Mouse (Mus musculus) intestine, embryonic 15.5 days (tissue): Measurements from ENCODE around the gene Gcn1l1. TPM values are rescaled to one million over a fixed set of nuclear protein-coding genes. Genes with fewer than 3 reads are reported as not detected.

Experiments used
- ATAC-seq: fragments of 200-750 bp; cut with Nextera tagmentation; 2 replicates; pipeline ENCODE4 v1.8.0; 2017; ENCODE audit warnings: moderate TSS enrichment, moderate library complexity
- H3K27ac ChIP-seq: fragments of 300-500 bp; sonication (generic); 2 replicates; pipeline ENCODE4 v1.5.1; 2015; ENCODE audit warnings: mild to moderate bottlenecking, inconsistent platforms
- H3K27me3 ChIP-seq: fragments of 300-500 bp; sonication (generic); replicated peaks from 2 replicates; pipeline ENCODE4 v1.6.1; 2015; ENCODE audit warnings: inconsistent platforms
- H3K36me3 ChIP-seq: fragments of 300-500 bp; sonication (generic); 2 replicates; pipeline ENCODE4 v1.6.1; 2015; ENCODE audit warnings: inconsistent platforms
- H3K4me1 ChIP-seq: fragments of 300-500 bp; sonication (generic); replicated peaks from 2 replicates; pipeline ENCODE4 v1.6.1; 2015; ENCODE audit warnings: inconsistent platforms
- H3K4me2 ChIP-seq: fragments of 300-500 bp; sonication (generic); replicated peaks from 2 replicates; pipeline ENCODE4 v1.6.1; 2015; ENCODE audit warnings: mild to moderate bottlenecking, inconsistent platforms
- H3K4me3 ChIP-seq: fragments of 300-500 bp; sonication (generic); replicated peaks from 2 replicates; pipeline ENCODE4 v1.5.1; 2015; ENCODE audit warnings: inconsistent platforms
- H3K9ac ChIP-seq: fragments of 300-500 bp; sonication (generic); 2 replicates; pipeline ENCODE4 v1.6.1; 2015; ENCODE audit warnings: inconsistent platforms
- H3K9me3 ChIP-seq: fragments of 300-500 bp; sonication (generic); 2 replicates; pipeline ENCODE4 v1.6.1; 2016; ENCODE audit warnings: inconsistent platforms
- WGBS: fragments of 180-500 bp; shearing (Covaris S2); methylation state at CpG from one replicate; pipeline ENCODE4 v1.1.7; 2015; 5-methylcytosine and 5-hydroxymethylcytosine counted together
- polyA plus RNA-seq: library from polyadenylated mRNA; unstranded; fragments of >200 nt; fragmentation: Nextera tagmentation; extraction: Ambion mirVana; gene quantifications from 2 replicates; pipeline ENCODE4 v1.2.1, GENCODE M21; 2015

The Gcn1l1 gene
- polyA plus RNA-seq, 1 experiment from 2014 or later: 31.8 TPM

DNA sequence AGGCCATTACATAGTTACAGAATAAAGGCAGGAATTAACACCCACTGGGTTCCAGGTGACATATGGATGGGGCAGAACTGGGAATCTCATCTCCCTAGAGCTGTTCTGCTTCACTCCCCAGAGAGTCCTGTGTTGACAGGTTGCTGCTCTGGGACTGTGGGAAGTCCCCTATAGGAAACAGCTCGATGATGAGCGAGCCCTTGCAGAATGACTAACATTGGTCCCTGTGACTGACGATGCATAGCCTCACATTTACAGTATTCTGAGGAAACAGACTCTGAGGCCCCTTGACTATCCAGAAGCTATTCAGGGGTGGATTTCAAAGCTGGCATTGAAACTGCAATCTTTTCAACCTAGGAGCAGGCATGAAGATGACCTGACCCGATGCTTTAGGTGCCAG lies 64.6 kb downstream of the Gcn1l1 start:
- WGBS: 81% methylated on average over 4 of the region's 4 CpGs
- no peak for ATAC-seq
- no peaks in the 10 kb centered on the region for H3K27me3 ChIP-seq
- H3K4me1 ChIP-seq: peaks cover 19% of the 10 kb centered on the region; the same call in 1 of the 2 replicates
- no peaks in the 10 kb centered on the region for H3K9me3 ChIP-seq
- H3K4me2 ChIP-seq: no peak overlapping the region
- H3K9ac ChIP-seq: no peak overlapping the region
- no peaks in the 10 kb centered on the region for H3K36me3 ChIP-seq
- no peak overlapping the region for H3K4me3 ChIP-seq
- no peak overlapping the region for H3K27ac ChIP-seq

DNA sequence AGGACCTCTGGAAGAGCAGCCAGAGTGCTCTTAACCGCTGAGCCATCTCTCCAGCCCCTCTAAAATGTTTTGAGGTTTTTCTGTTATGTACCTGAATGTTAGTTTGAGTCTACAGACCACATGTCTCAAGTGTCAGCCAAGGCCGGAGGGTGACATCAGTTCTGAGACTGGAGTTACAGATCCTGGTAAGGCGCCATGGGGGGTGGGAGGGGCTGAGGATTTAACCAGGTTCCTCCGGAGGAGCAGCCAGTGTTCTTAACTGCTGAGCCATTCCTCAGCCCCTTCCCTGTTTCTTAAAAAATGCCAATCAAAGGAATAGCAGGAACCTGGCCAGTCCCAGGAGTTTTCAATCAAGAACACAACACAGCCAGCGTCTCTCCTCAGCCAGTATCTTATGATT lies 65.2 kb downstream of the Gcn1l1 start:
- Histone ChIP-seq H3K27me3 (no peaks in the 10 kb centered on the region), H3K4me3 (no peak overlapping the region), H3K4me2 (0 out of 2 replicates have a peak overlapping the region, but pooled peaks have one; percentile 79), H3K9ac (no peak overlapping the region), H3K27ac (no peak overlapping the region), H3K4me1 (peaks cover 21% of the 10 kb centered on the region; the same call in 1 of the 2 replicates), H3K9me3 (no peaks in the 10 kb centered on the region), H3K36me3 (no peaks in the 10 kb centered on the region)
- 56% methylated on average over 5 of the region's 5 CpGs for WGBS
- no peak for ATAC-seq

DNA sequence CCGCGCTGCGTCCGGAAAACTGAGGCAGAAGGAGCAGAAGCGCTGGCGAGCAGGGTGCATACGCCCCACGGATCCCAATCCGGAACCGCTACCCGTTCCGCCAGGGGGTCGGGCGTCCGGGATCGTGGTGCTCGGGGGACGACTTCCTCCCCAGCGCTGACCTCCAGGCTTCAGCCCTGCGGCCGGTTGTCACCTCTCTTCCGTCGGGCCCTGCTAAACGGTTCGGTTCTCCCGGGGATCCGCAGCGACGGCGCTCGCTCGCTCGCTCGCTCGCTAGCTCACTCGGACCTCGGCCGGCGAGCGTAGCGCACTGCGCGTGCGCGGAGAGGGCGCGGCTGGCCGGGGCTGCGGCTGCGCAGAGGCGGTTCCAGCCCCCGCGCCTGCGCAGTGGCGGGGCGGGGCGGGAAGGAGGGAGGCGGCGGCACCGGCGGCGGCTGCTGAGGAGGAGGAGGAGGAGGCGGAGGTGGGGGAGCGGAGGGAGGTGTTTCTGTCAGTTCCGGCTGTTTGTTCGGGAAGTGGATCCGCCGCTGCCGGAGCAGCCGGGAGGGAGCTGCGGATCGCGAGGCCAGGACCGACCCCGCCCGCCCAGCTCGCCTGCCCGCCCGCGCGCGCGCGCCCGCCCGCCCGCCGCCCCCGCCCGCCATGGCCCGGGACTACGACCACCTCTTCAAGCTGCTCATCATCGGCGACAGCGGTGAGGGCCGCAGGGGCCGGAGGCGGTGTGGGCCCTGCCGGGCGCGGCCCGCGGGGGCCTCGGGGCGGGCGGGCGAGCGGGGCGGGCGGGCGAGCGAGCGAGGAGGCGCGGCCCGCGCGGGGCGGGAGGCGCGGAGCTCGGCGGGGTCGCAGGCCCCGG lies 66.7 kb downstream of the Gcn1l1 start, which contains the start of gene Rab35:
Gene Rab35 (plus strand): TSS at position 404 of the 853 bp plus-strand sequence.
- H3K9me3 ChIP-seq: no peaks in the 10 kb centered on the region
- H3K4me1 ChIP-seq: peaks cover 24% of the 10 kb centered on the region; the same call in 1 of the 2 replicates
- H3K36me3 ChIP-seq: no peaks in the 10 kb centered on the region
- H3K4me3 ChIP-seq: peak within 1 kb of the TSS; percentile 86
- under 1% methylated on average over 68 of the region's 125 CpGs for WGBS
- ATAC-seq: peak; percentile 92
- no peaks in the 10 kb centered on the region for H3K27me3 ChIP-seq
- peak within 1 kb of the TSS; percentile 87 for H3K9ac ChIP-seq
- H3K27ac ChIP-seq: peak within 1 kb of the TSS; percentile 86
- H3K4me2 ChIP-seq: peak within 1 kb of the TSS; percentile 79

GRCm38 (mm10) chr5:115632358-115632714 lies 67.3 kb downstream of the Gcn1l1 start:
- no peaks in the 10 kb centered on the region for H3K27me3 ChIP-seq
- 2% methylated on average over 30 of the region's 30 CpGs for WGBS

DNA sequence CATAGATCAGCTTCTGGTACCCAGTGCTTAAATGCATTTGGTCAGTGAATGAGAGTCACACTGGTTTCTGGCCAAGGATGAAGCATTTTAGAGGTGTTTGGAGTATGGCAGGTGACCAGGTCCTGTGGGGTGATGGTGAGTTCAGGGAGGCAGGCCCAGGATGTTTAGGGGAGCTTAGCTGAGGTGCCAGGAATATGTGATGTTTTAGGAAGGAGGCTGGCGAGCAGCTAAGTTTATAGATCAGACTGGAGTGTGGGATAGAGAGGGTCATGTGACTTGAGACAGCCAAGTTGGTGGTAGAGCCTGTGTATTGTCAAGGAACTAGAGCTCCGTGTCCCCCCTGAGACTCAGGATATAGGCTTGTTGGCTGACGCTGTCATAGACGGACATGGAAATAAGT lies 68.0 kb downstream of the Gcn1l1 start:
- H3K27ac ChIP-seq: no peak overlapping the region
- H3K9me3 ChIP-seq: no peaks in the 10 kb centered on the region
- peaks cover 24% of the 10 kb centered on the region; the same call in 1 of the 2 replicates for H3K4me1 ChIP-seq
- no peaks in the 10 kb centered on the region for H3K27me3 ChIP-seq
- no peak overlapping the region for H3K9ac ChIP-seq
- H3K4me3 ChIP-seq: peak overlapping the region; percentile 86
- WGBS: 42% methylated on average over 4 of the region's 4 CpGs
- H3K4me2 ChIP-seq: peak overlapping the region; percentile 79
- no peaks in the 10 kb centered on the region; the same call in 1 of the 2 replicates for H3K36me3 ChIP-seq
- ATAC-seq: no peak

More at GRCm38 (mm10) chr5:115632358-115632714, 67.3 kb downstream of the Gcn1l1 start:
- peak overlapping the region; percentile 86 for H3K4me3 ChIP-seq
- peak overlapping the region; percentile 79 for H3K4me2 ChIP-seq
- ATAC-seq: 0 out of 2 replicates have a peak, but pooled peaks have one; percentile 6
- no peaks in the 10 kb centered on the region for H3K9me3 ChIP-seq
- H3K27ac ChIP-seq: peak overlapping the region; percentile 86
- peak overlapping the region; percentile 87 for H3K9ac ChIP-seq
- H3K36me3 ChIP-seq: no peaks in the 10 kb centered on the region
- peaks cover 24% of the 10 kb centered on the region; the same call in 1 of the 2 replicates for H3K4me1 ChIP-seq

GRCm38 (mm10) chr5:115634046-115634445 lies 69.0 kb downstream of the Gcn1l1 start:
- no peak overlapping the region for H3K4me3 ChIP-seq
- no peaks in the 10 kb centered on the region for H3K9me3 ChIP-seq
- WGBS: 86% methylated on average over 8 of the region's 8 CpGs
- peaks cover 24% of the 10 kb centered on the region; the same call in 1 of the 2 replicates for H3K4me1 ChIP-seq
- H3K27ac ChIP-seq: no peak overlapping the region
- H3K4me2 ChIP-seq: no peak overlapping the region
- H3K9ac ChIP-seq: no peak overlapping the region
- H3K36me3 ChIP-seq: peaks cover 4% of the 10 kb centered on the region; the same call in 1 of the 2 replicates
- no peaks in the 10 kb centered on the region for H3K27me3 ChIP-seq
- ATAC-seq: no peak

DNA sequence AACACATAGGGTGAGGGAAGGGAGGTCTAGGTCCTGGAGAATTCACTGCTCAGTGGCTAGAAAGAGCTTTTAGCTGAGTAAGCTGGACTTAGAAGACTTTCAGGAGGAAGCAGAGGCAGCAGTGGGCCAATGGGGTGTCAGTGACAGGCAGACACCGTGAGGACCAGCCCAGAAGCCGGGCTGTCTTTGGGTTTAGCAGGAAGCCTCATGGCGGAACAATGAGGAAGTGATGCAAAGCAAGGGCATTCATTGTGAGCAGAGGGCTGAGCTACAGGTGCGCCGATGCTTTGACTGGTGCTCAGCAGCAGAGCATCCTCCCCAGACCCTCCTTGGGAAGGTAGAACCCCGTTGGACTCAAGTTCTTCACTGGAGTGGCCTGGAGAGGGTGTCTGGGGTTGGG lies 70.5 kb downstream of the Gcn1l1 start:
- no peak for ATAC-seq
- H3K36me3 ChIP-seq: peaks cover 16% of the 10 kb centered on the region
- H3K4me1 ChIP-seq: peaks cover 22% of the 10 kb centered on the region; the same call in 1 of the 2 replicates
- H3K27me3 ChIP-seq: no peaks in the 10 kb centered on the region
- whole genome bisulfite sequencing: 75% methylated on average over 6 of the region's 6 CpGs
- H3K27ac ChIP-seq: no peak overlapping the region
- H3K4me2 ChIP-seq: no peak overlapping the region
- no peaks in the 10 kb centered on the region for H3K9me3 ChIP-seq
- no peak overlapping the region for H3K4me3 ChIP-seq
- H3K9ac ChIP-seq: no peak overlapping the region

DNA sequence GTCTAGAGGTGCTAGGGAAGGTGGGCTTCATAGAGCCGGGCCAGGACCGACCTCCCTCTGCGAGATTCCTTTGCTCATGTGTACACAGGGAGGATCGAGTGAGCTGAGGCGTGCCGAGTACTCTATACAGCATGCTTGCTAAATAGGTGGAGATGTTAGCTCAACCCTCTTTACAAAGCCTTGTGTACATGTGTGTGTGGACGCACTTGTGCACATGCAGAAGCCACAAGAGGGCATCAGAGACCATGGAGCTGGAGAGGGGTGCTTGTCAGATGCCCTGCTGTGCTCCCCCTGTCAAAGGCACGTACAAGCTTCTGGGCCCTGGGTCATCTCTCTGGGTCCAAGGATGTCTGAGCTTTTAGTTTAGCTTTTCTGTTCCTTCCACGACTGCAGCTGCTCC lies 79.1 kb downstream of the Gcn1l1 start:
- Histone ChIP-seq H3K4me1 (no peaks in the 10 kb centered on the region), H3K27ac (no peak overlapping the region), H3K9ac (no peak overlapping the region), H3K4me2 (no peak overlapping the region), H3K36me3 (peaks cover 55% of the 10 kb centered on the region), H3K27me3 (no peaks in the 10 kb centered on the region), H3K9me3 (no peaks in the 10 kb centered on the region), H3K4me3 (no peak overlapping the region)
- WGBS: 74% methylated on average over 9 of the region's 9 CpGs
- peak; percentile 34; the same call in 1 of the 2 replicates for ATAC-seq

DNA sequence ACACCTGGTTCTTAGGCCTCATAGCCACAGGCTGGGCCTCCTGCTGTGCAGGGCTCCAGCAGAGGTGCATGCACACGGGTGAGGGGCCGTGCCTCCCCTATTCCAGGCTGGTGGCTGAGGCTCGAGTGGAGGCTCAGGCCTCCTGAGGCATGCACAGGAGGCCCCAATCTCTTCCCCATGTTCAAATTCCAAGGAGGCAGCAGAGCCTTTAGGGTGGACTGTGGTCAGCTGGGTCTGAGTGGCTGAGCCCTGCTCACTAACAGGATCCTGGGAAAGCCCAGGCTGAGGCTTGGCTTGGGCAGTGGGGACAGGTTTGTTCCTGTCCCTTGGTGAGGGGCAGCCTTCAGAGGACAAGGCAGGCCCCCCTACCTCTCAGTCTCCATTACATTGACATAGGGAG lies 83.8 kb downstream of the Gcn1l1 start:
- Histone ChIP-seq H3K4me1 (peaks cover 9% of the 10 kb centered on the region; the same call in 1 of the 2 replicates), H3K4me2 (no peak overlapping the region), H3K27me3 (no peaks in the 10 kb centered on the region), H3K27ac (no peak overlapping the region), H3K4me3 (no peak overlapping the region), H3K9me3 (no peaks in the 10 kb centered on the region), H3K9ac (no peak overlapping the region), H3K36me3 (peaks cover 26% of the 10 kb centered on the region)
- 74% methylated on average over 3 of the region's 3 CpGs for WGBS
- ATAC-seq: no peak

- WGBS: 82% methylated on average over 8 of the region's 8 CpGs
- no peak overlapping the region for H3K4me3 ChIP-seq
- no peak overlapping the region for H3K9ac ChIP-seq
- no peak for ATAC-seq
- peaks cover 9% of the 10 kb centered on the region; the same call in 1 of the 2 replicates for H3K4me1 ChIP-seq
- H3K4me2 ChIP-seq: no peak overlapping the region
- no peaks in the 10 kb centered on the region for H3K9me3 ChIP-seq
- peaks cover 19% of the 10 kb centered on the region for H3K36me3 ChIP-seq
- no peak overlapping the region for H3K27ac ChIP-seq
- no peaks in the 10 kb centered on the region for H3K27me3 ChIP-seq
Measured at GRCm38 (mm10) chr5:115649699-115650098, 84.6 kb downstream of the Gcn1l1 start.

DNA sequence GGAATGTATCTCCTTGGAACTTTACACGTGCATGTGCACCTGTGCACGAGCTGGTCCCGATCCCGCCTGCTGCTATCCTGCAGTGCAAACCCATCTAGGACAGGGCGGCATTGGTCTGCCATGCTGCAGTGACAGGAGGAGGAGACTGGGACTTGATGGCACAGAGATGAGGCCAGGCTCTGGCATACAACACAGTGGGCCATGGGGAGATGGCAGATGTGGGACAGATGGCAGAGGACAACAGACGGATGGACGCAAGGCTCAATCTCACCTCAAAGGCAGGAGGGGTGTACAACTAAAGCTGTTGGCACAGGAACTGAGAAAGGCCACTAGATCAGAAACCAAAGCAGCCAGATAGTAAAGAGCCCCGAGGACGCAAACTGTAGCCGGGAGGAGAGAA lies 85.8 kb downstream of the Gcn1l1 start:
- WGBS: 91% methylated on average over 10 of the region's 10 CpGs
- Histone ChIP-seq H3K4me2 (no peak overlapping the region), H3K9ac (no peak overlapping the region), H3K4me3 (no peak overlapping the region), H3K27ac (no peak overlapping the region), H3K4me1 (peaks cover 9% of the 10 kb centered on the region; the same call in 1 of the 2 replicates), H3K36me3 (peaks cover 12% of the 10 kb centered on the region), H3K9me3 (no peaks in the 10 kb centered on the region), H3K27me3 (no peaks in the 10 kb centered on the region)
- no peak for ATAC-seq

DNA sequence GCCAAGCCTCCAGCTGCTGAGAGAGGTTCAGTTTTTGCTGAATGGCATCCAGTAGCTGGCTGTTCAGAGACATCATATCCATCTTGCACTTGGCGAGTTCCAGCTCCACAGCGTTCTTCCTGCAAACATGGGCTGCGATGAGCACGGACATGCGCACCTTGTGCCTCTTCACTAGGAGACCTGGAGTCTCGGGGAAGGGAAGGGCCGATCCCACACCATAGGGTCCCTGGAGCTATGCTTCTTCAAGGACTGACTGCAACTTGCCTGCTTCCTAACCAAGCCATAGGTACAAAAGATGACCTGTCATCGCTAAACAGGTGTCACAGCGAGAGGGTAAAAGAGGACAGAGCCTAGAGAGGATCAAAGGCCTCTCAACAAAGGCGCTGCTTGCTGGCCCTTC lies 86.8 kb downstream of the Gcn1l1 start:
- no peak for ATAC-seq
- Histone ChIP-seq H3K27me3 (no peaks in the 10 kb centered on the region), H3K4me1 (peaks cover 9% of the 10 kb centered on the region; the same call in 1 of the 2 replicates), H3K27ac (no peak overlapping the region), H3K9ac (no peak overlapping the region; the same call in 1 of the 2 replicates), H3K9me3 (no peaks in the 10 kb centered on the region), H3K4me3 (no peak overlapping the region), H3K4me2 (peak overlapping the region; percentile 71), H3K36me3 (0 out of 2 replicates have a peak, but pooled peaks cover 3% of the 10 kb centered on the region)
- 88% methylated on average over 10 of the region's 10 CpGs for WGBS
